Mouse (Mus musculus): ENCODE measurements at regions not wholly inside any gene's neighbourhood (a gene's known extent, or its start where the extent isn't known, plus 50 kb on each side); places are given as distances from the start of the nearest gene placed in this dataset.

- no peak for TF ChIP-seq POLR2A (IDR thresholded peaks at IDR 0.05; ENCODE audit: low read depth, low read length)
- no peak for TF ChIP-seq CTCF (conservative IDR thresholded peaks at IDR 0.05; ENCODE audit: insufficient read depth, insufficient read length, low read depth, low read length)
These were observed 216.7 kb downstream of the Dph6 start for GRCm38 (mm10) chr2:114438048-114438447.

Measured in kidney, adult 2 months (tissue).